Mouse (Mus musculus) myocyte (in vitro differentiated cells): ENCODE measurements around the gene Gm45753.

Experiments
- E2F4 ChIP-seq: IDR thresholded peaks from one replicate; pipeline ENCODE4 v1.6.1; 2011; ENCODE audit warnings: mild to moderate bottlenecking, control low read depth, moderate library complexity; ENCODE audit not compliant: insufficient read depth
- MAX ChIP-seq: IDR thresholded peaks from one replicate; pipeline ENCODE4 v1.6.1; 2011; ENCODE audit warnings: low read depth, mild to moderate bottlenecking, control low read depth
- POLR2AphosphoS2 ChIP-seq: IDR thresholded peaks from one replicate; pipeline ENCODE4 v1.6.1; 2011; ENCODE audit warnings: low read depth, control low read depth; ENCODE audit not compliant: insufficient read length

DNA sequence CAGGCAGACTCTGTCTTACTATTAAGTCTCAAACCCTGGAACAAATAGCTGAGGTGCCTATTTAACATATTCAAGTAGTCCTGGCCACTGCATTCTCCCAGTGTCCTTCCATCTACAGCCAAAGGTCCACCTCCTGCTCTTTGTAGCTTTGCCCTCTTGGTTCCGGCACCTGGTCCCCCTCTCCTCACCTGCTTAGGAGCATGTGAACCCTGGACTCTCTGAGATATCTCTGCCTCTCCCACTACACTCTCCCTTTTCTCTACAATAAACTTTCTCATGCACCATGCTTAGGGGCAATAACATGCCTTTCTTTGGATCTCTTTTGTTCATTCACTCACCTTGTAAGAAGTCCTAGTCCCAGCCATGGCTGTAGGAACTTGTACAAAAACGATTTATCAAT, 13.1 kb upstream of the Gm45753 start:
- no peak for TF ChIP-seq MAX
- no peak for TF ChIP-seq E2F4
- TF ChIP-seq POLR2AphosphoS2, result no peak
